Mouse (Mus musculus) R1 (cell line): ENCODE measurements around the gene Ppp1r1b.
A peak's percentile ranks its signal among the peaks of the same experiment; 100 is the strongest.

Experiments
- DNase-seq: peaks from one replicate; pipeline ENCODE4 v3.0.0-alpha.2; 2018; ENCODE audit warnings: low read depth, low spot score

The Ppp1r1b gene

GRCm38 (mm10) chr11:98346168-98346567 is 2.0 kb upstream of the Ppp1r1b start:
- DNase-seq, result no peak

- DNase-seq, result no peak
These were observed 670 bp upstream of the Ppp1r1b start for GRCm38 (mm10) chr11:98347385-98348082.

GRCm38 (mm10) chr11:98349308-98349707 is 1.1 kb downstream of the Ppp1r1b start:
- peak; percentile 36 for DNase-seq

- DNase-seq, result no peak
These were observed 4.2 kb downstream of the Ppp1r1b start for GRCm38 (mm10) chr11:98352272-98352990.

- no peak for DNase-seq
These were observed 5.5 kb downstream of the Ppp1r1b start for GRCm38 (mm10) chr11:98353651-98354211.

- DNase-seq, result no peak
These were observed 6.2 kb downstream of the Ppp1r1b start for GRCm38 (mm10) chr11:98354445-98354844.

- peak; percentile 93 for DNase-seq
These were observed 7.6 kb downstream of the Ppp1r1b start for GRCm38 (mm10) chr11:98355732-98356299.

GRCm38 (mm10) chr11:98356625-98357394 is 8.6 kb downstream of the Ppp1r1b start:
- no peak for DNase-seq

GRCm38 (mm10) chr11:98357396-98358160 is 9.4 kb downstream of the Ppp1r1b start:
- no peak for DNase-seq

- peak; percentile 93 for DNase-seq
These were observed 10.2 kb downstream of the Ppp1r1b start, which contains the start of gene Stard3 for GRCm38 (mm10) chr11:98358161-98359083. Gene Stard3, plus strand, starts transcription at chr11:98358368.

GRCm38 (mm10) chr11:98360866-98361521 is 12.8 kb downstream of the Ppp1r1b start:
- DNase-seq, result no peak

- DNase-seq, result no peak
These were observed 15.6 kb downstream of the Ppp1r1b start for GRCm38 (mm10) chr11:98363817-98364216.

- DNase-seq, result no peak
These were observed 16.2 kb downstream of the Ppp1r1b start for GRCm38 (mm10) chr11:98364410-98364809.

GRCm38 (mm10) chr11:98366290-98366689 is 18.1 kb downstream of the Ppp1r1b start:
- no peak for DNase-seq

- DNase-seq, result no peak
These were observed 19.1 kb downstream of the Ppp1r1b start for GRCm38 (mm10) chr11:98367171-98367862.

GRCm38 (mm10) chr11:98367863-98368186 is 19.6 kb downstream of the Ppp1r1b start:
- DNase-seq, result no peak

GRCm38 (mm10) chr11:98369337-98369736 is 21.1 kb downstream of the Ppp1r1b start:
- no peak for DNase-seq

- no peak for DNase-seq
These were observed 22.4 kb downstream of the Ppp1r1b start for GRCm38 (mm10) chr11:98370588-98370987.
